Mouse (Mus musculus): Measurements from ENCODE around the gene Zfp322a. TPM values are rescaled to one million over a fixed set of nuclear protein-coding genes. Genes with fewer than 3 reads are reported as not detected.
"Not testable (repeated sequence)": the region's sequence is repeated elsewhere in the genome, so short reads cannot be mapped to it uniquely, and the experiment has no call there.

Gene Zfp322a
- polyA plus RNA-seq, 1 experiment from 2014 or later, result 48.8 TPM

GRCm38 (mm10) chr13:23369421-23369765 lies 385 bp upstream of the Zfp322a start:
- Histone ChIP-seq H3K4me3 (replicated peaks; ENCODE audit: low read length) (peak overlapping the region; percentile 69), H3K9ac (peak overlapping the region; percentile 77), H3K4me2 (replicated peaks) (peak overlapping the region; percentile 81), H3K36me3 (replicated peaks; ENCODE audit: control insufficient read depth, insufficient read depth) (peaks cover 21% of the 10 kb centered on the region; the same call in 1 of the 2 replicates), H3K9me3 (ENCODE audit: control insufficient read depth, low read length) (no peaks in the 10 kb centered on the region), H3K4me1 (replicated peaks; ENCODE audit: control insufficient read depth, insufficient read depth, low read length) (peaks cover 31% of the 10 kb centered on the region), H3K27me3 (ENCODE audit: control insufficient read depth, insufficient read depth, low read length) (no peaks in the 10 kb centered on the region), H3K27ac (peak overlapping the region; percentile 92)
- WGBS, result under 1% methylated on average over 10 of the region's 10 CpGs
- ATAC-seq (ENCODE audit: low FRiP score), result peak; percentile 61
- no peak for DNase-seq (ENCODE audit: low spot score)

- H3K27ac ChIP-seq, result no peak overlapping the region
- H3K4me1 ChIP-seq (replicated peaks; ENCODE audit: control insufficient read depth, insufficient read depth, low read length), result peaks cover 7% of the 10 kb centered on the region
- H3K36me3 ChIP-seq (replicated peaks; ENCODE audit: control insufficient read depth, insufficient read depth), result peaks cover 71% of the 10 kb centered on the region
- 95% methylated on average over 4 of the region's 4 CpGs for WGBS
- DNase-seq (ENCODE audit: low spot score) (no peak), ATAC-seq (ENCODE audit: low FRiP score) (no peak)
- H3K9ac ChIP-seq, result no peak overlapping the region
- H3K4me3 ChIP-seq (replicated peaks; ENCODE audit: low read length), result no peak overlapping the region
- H3K27me3 ChIP-seq (ENCODE audit: control insufficient read depth, insufficient read depth, low read length), result no peaks in the 10 kb centered on the region
- H3K9me3 ChIP-seq (ENCODE audit: control insufficient read depth, low read length), result no peaks in the 10 kb centered on the region
- no peak overlapping the region for H3K4me2 ChIP-seq (replicated peaks)
These were observed 7.5 kb downstream of the Zfp322a start for GRCm38 (mm10) chr13:23361536-23361935.

GRCm38 (mm10) chr13:23354541-23354940 lies 14.5 kb downstream of the Zfp322a start:
- not testable (repeated sequence) for H3K27me3 ChIP-seq (ENCODE audit: control insufficient read depth, insufficient read depth, low read length); ATAC-seq (ENCODE audit: low FRiP score); DNase-seq (ENCODE audit: low spot score); H3K27ac ChIP-seq; H3K4me1 ChIP-seq (replicated peaks; ENCODE audit: control insufficient read depth, insufficient read depth, low read length); H3K9me3 ChIP-seq (ENCODE audit: control insufficient read depth, low read length); H3K4me2 ChIP-seq (replicated peaks); H3K4me3 ChIP-seq (replicated peaks; ENCODE audit: low read length); H3K9ac ChIP-seq
- H3K36me3 ChIP-seq (replicated peaks; ENCODE audit: control insufficient read depth, insufficient read depth), result peaks cover 64% of the 10 kb centered on the region
- WGBS, result 87% methylated on average over 5 of the region's 5 CpGs

GRCm38 (mm10) chr13:23317305-23317889 lies 51.6 kb downstream of the Zfp322a start:
- Histone ChIP-seq H3K36me3 (replicated peaks; ENCODE audit: control insufficient read depth, insufficient read depth) (no peaks in the 10 kb centered on the region), H3K27me3 (ENCODE audit: control insufficient read depth, insufficient read depth, low read length) (peaks cover 40% of the 10 kb centered on the region), H3K27ac (no peak overlapping the region), H3K4me2 (replicated peaks) (no peak overlapping the region), H3K4me3 (replicated peaks; ENCODE audit: low read length) (no peak overlapping the region), H3K4me1 (replicated peaks; ENCODE audit: control insufficient read depth, insufficient read depth, low read length) (no peaks in the 10 kb centered on the region; the same call in 1 of the 2 replicates), H3K9ac (no peak overlapping the region), H3K9me3 (ENCODE audit: control insufficient read depth, low read length) (no peaks in the 10 kb centered on the region)
- WGBS, result 5% methylated on average over 18 of the region's 18 CpGs
- peak; percentile 26 for DNase-seq (ENCODE audit: low spot score)
- no peak for ATAC-seq (ENCODE audit: low FRiP score)

GRCm38 (mm10) chr13:23312909-23313669 lies 55.9 kb downstream of the Zfp322a start:
- WGBS, result under 1% methylated on average over 42 of the region's 42 CpGs
- H3K4me2 ChIP-seq (replicated peaks), result peak overlapping the region; percentile 63
- no peaks in the 10 kb centered on the region; the same call in 1 of the 2 replicates for H3K4me1 ChIP-seq (replicated peaks; ENCODE audit: control insufficient read depth, insufficient read depth, low read length)
- H3K36me3 ChIP-seq (replicated peaks; ENCODE audit: control insufficient read depth, insufficient read depth), result no peaks in the 10 kb centered on the region
- peaks cover 80% of the 10 kb centered on the region for H3K27me3 ChIP-seq (ENCODE audit: control insufficient read depth, insufficient read depth, low read length)
- peak overlapping the region; percentile 37 for H3K4me3 ChIP-seq (replicated peaks; ENCODE audit: low read length)
- ATAC-seq (ENCODE audit: low FRiP score) (peak; percentile 48; the same call in 1 of the 2 replicates), DNase-seq (ENCODE audit: low spot score) (peak; percentile 43)
- H3K9me3 ChIP-seq (ENCODE audit: control insufficient read depth, low read length), result no peaks in the 10 kb centered on the region
- H3K27ac ChIP-seq, result no peak overlapping the region
- peak overlapping the region; percentile 31 for H3K9ac ChIP-seq

GRCm38 (mm10) chr13:23310036-23310435 lies 59.0 kb downstream of the Zfp322a start:
- Histone ChIP-seq H3K4me3 (replicated peaks; ENCODE audit: low read length) (peak overlapping the region; percentile 23), H3K36me3 (replicated peaks; ENCODE audit: control insufficient read depth, insufficient read depth) (no peaks in the 10 kb centered on the region), H3K9me3 (ENCODE audit: control insufficient read depth, low read length) (no peaks in the 10 kb centered on the region), H3K27ac (no peak overlapping the region), H3K4me2 (replicated peaks) (peak overlapping the region; percentile 51), H3K27me3 (ENCODE audit: control insufficient read depth, insufficient read depth, low read length) (peaks cover 87% of the 10 kb centered on the region), H3K9ac (no peak overlapping the region), H3K4me1 (replicated peaks; ENCODE audit: control insufficient read depth, insufficient read depth, low read length) (no peaks in the 10 kb centered on the region; the same call in 1 of the 2 replicates)
- no peak for DNase-seq (ENCODE audit: low spot score)
- ATAC-seq (ENCODE audit: low FRiP score), result no peak
- 3% methylated on average over 11 of the region's 11 CpGs for WGBS

GRCm38 (mm10) chr13:23309495-23310011 lies 59.5 kb downstream of the Zfp322a start:
- DNase-seq (ENCODE audit: low spot score), result no peak
- Histone ChIP-seq H3K4me2 (replicated peaks) (peak overlapping the region; percentile 51), H3K27me3 (ENCODE audit: control insufficient read depth, insufficient read depth, low read length) (peaks cover 83% of the 10 kb centered on the region), H3K4me1 (replicated peaks; ENCODE audit: control insufficient read depth, insufficient read depth, low read length) (no peaks in the 10 kb centered on the region; the same call in 1 of the 2 replicates), H3K9ac (no peak overlapping the region), H3K36me3 (replicated peaks; ENCODE audit: control insufficient read depth, insufficient read depth) (no peaks in the 10 kb centered on the region), H3K27ac (no peak overlapping the region), H3K9me3 (ENCODE audit: control insufficient read depth, low read length) (no peaks in the 10 kb centered on the region), H3K4me3 (replicated peaks; ENCODE audit: low read length) (peak overlapping the region; percentile 23)
- ATAC-seq (ENCODE audit: low FRiP score), result no peak
- WGBS, result under 1% methylated on average over 28 of the region's 28 CpGs

GRCm38 (mm10) chr13:23308639-23309307 lies 60.2 kb downstream of the Zfp322a start:
- H3K4me1 ChIP-seq (replicated peaks; ENCODE audit: control insufficient read depth, insufficient read depth, low read length); H3K27ac ChIP-seq; H3K36me3 ChIP-seq (replicated peaks; ENCODE audit: control insufficient read depth, insufficient read depth); H3K9me3 ChIP-seq (ENCODE audit: control insufficient read depth, low read length); H3K9ac ChIP-seq; ATAC-seq (ENCODE audit: low FRiP score): not testable (repeated sequence)
- peak overlapping the region; percentile 23 for H3K4me3 ChIP-seq (replicated peaks; ENCODE audit: low read length)
- H3K4me2 ChIP-seq (replicated peaks), result peak overlapping the region; percentile 51
- 6% methylated on average over 18 of the region's 18 CpGs for WGBS
- peak; percentile 44 for DNase-seq (ENCODE audit: low spot score)
- H3K27me3 ChIP-seq (ENCODE audit: control insufficient read depth, insufficient read depth, low read length), result peaks cover 76% of the 10 kb centered on the region

Measured in hindbrain, embryonic 14.5 days (tissue).